Mouse (Mus musculus): Measurements from ENCODE around the gene Wnt7a.

GRCm38 (mm10) chr6:91358394-91358793 lies 52.8 kb downstream of the Wnt7a start:
- TF ChIP-seq CTCF (conservative IDR thresholded peaks at IDR 0.05; ENCODE audit: insufficient read depth, insufficient read length, low read depth, low read length), result no peak
- TF ChIP-seq POLR2A (IDR thresholded peaks at IDR 0.05; ENCODE audit: low read depth, low read length), result no peak

All from kidney, adult 2 months (tissue).